Mouse (Mus musculus) kidney, adult 2 months (tissue): ENCODE data around the gene Gm10722.
"Not testable (repeated sequence)": the region's sequence is repeated elsewhere in the genome, so short reads cannot be mapped to it uniquely, and the experiment has no call there.

ENCODE experiments used
- CTCF ChIP-seq: fragments of 200-500 bp; conservative IDR thresholded peaks from 2 replicates; pipeline ENCODE4 v1.5.1; 2011; ENCODE audit warnings: low read depth, mild to moderate bottlenecking, control low read depth, low read length, moderate library complexity, mixed read lengths; ENCODE audit not compliant: insufficient read depth, insufficient read length
- POLR2A ChIP-seq: fragments of 200-500 bp; IDR thresholded peaks from one replicate; pipeline ENCODE4 v1.6.1; 2011; ENCODE audit warnings: low read depth, low read length, control low read depth

- TF ChIP-seq CTCF, POLR2A: not testable (repeated sequence)
These were observed 23.4 kb downstream of the Gm10722 start for GRCm38 (mm10) chr9:3023985-3024648.
